Mouse (Mus musculus) hindbrain, embryonic 16.5 days (tissue): ENCODE data around the gene Man1a2. TPM values are rescaled to one million over a fixed set of nuclear protein-coding genes. Genes with fewer than 3 reads are reported as not detected.

Source experiments
- ATAC-seq: fragments of 200-750 bp; cut with Nextera tagmentation; 2 replicates; pipeline ENCODE4 v1.8.0; 2017; ENCODE audit warnings: moderate TSS enrichment, moderate library complexity
- H3K27ac ChIP-seq: fragments of 300-500 bp; sonication (generic); 2 replicates; pipeline ENCODE4 v1.5.1; 2014; ENCODE audit warnings: low read depth, mild to moderate bottlenecking, control low read depth, low read length, moderate library complexity
- H3K27me3 ChIP-seq: fragments of 300-500 bp; sonication (generic); replicated peaks from 2 replicates; pipeline ENCODE4 v1.6.1; 2014; ENCODE audit warnings: low read length; ENCODE audit not compliant: control insufficient read depth, insufficient read depth
- H3K36me3 ChIP-seq: fragments of 300-500 bp; sonication (generic); 2 replicates; pipeline ENCODE4 v1.6.1; 2014; ENCODE audit warnings: mild to moderate bottlenecking, low read length, moderate library complexity, mixed read lengths; ENCODE audit not compliant: control insufficient read depth, insufficient read depth
- H3K4me1 ChIP-seq: fragments of 300-500 bp; sonication (generic); 2 replicates; pipeline ENCODE4 v1.6.1; 2014; ENCODE audit warnings: low read depth, low read length; ENCODE audit not compliant: control insufficient read depth, insufficient read depth
- H3K4me2 ChIP-seq: fragments of 300-500 bp; sonication (generic); 2 replicates; pipeline ENCODE4 v1.6.1; 2014; ENCODE audit warnings: mild to moderate bottlenecking, low read length, control low read depth, moderate library complexity
- H3K4me3 ChIP-seq: fragments of 300-500 bp; sonication (generic); 2 replicates; pipeline ENCODE4 v1.5.1; 2014; ENCODE audit warnings: mild to moderate bottlenecking, low read length, control low read depth, moderate library complexity
- H3K9ac ChIP-seq: fragments of 300-500 bp; sonication (generic); 2 replicates; pipeline ENCODE4 v1.6.1; 2014; ENCODE audit warnings: low read depth, mild to moderate bottlenecking, control low read depth, low read length, moderate library complexity
- H3K9me3 ChIP-seq: fragments of 300-500 bp; sonication (generic); 2 replicates; pipeline ENCODE4 v1.6.1; 2014; ENCODE audit warnings: mild to moderate bottlenecking, low read length, moderate library complexity; ENCODE audit not compliant: control insufficient read depth
- whole genome bisulfite sequencing: fragments of 180-500 bp; shearing (Covaris S2); extraction: QIAGEN DNeasy Blood & Tissue Kit; methylation state at CpG from one replicate; pipeline ENCODE4 v1.1.7; 2014; 5-methylcytosine and 5-hydroxymethylcytosine counted together
- polyA plus RNA-seq: library from polyadenylated mRNA; unstranded; fragments of >200 nt; fragmentation: Nextera tagmentation; extraction: Ambion mirVana; gene quantifications from 2 replicates; pipeline ENCODE4 v1.2.1, GENCODE M21; 2015

Man1a2 gene
- polyA plus RNA-seq, 1 experiment from 2014 or later, result 20.8 TPM

DNA sequence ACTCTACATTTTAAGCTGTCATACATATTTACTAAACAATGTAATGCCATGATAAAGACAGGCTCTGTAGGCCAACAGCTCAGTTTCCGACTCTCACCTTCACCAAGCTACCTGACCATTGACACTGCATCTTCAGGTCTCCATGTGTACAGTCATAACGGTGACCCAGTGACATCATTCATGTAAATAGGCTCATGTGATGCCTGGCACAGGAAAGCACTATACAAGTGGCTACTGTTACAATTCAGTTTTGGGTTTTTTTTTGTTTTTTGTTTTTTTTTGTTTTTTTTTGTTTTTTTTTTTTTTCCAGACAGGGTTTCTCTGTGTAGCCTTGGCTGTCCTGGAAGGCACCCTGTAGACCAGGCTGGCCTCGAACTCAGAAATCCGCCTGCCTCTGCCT, 94.2 kb downstream of the Man1a2 start:
- no peak overlapping the region for H3K4me2 ChIP-seq
- no peaks in the 10 kb centered on the region for H3K4me1 ChIP-seq
- H3K9ac ChIP-seq, result no peak overlapping the region
- ATAC-seq, result no peak
- H3K27ac ChIP-seq, result no peak overlapping the region
- H3K4me3 ChIP-seq, result no peak overlapping the region
- 95% methylated on average over 4 of the region's 4 CpGs for WGBS
- H3K27me3 ChIP-seq, result no peaks in the 10 kb centered on the region
- H3K9me3 ChIP-seq, result no peaks in the 10 kb centered on the region
- H3K36me3 ChIP-seq, result no peaks in the 10 kb centered on the region

DNA sequence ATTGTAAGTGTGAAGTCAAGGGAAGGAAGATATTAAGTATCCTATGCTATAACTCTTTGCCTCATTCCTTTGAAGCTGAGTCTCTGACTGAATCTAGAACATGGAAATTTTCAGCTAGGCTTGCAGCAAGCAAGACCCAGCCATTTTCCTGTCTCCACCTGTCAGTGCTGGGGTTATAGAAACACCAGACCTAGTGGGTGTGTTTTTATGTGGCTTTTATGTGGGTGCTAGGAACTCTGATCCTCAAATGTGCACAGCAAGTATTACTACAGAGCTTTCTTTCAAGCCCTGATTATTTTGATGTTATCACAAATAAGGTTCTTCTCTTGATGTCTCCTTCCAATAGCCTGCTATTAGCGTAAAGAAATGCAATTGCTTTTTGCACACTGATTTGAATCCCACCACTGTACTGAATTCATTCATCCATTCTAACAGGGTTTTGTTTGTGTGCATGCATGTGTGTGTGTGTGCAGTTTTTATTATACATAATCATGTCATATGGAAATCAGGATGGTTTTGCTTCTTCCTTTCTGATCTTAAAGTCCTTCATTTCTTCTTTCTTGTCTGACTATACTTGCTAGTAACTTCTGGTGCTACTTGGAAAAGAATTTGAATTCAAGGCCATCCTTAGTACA, 102.5 kb downstream of the Man1a2 start:
- no peaks in the 10 kb centered on the region for H3K4me1 ChIP-seq
- H3K4me2 ChIP-seq, result no peak overlapping the region
- H3K36me3 ChIP-seq, result no peaks in the 10 kb centered on the region
- no peak for ATAC-seq
- no peaks in the 10 kb centered on the region for H3K27me3 ChIP-seq
- no peaks in the 10 kb centered on the region for H3K9me3 ChIP-seq
- 87% methylated on average over 1 of the region's 1 CpGs for WGBS
- no peak overlapping the region for H3K27ac ChIP-seq
- no peak overlapping the region for H3K9ac ChIP-seq
- H3K4me3 ChIP-seq, result no peak overlapping the region

DNA sequence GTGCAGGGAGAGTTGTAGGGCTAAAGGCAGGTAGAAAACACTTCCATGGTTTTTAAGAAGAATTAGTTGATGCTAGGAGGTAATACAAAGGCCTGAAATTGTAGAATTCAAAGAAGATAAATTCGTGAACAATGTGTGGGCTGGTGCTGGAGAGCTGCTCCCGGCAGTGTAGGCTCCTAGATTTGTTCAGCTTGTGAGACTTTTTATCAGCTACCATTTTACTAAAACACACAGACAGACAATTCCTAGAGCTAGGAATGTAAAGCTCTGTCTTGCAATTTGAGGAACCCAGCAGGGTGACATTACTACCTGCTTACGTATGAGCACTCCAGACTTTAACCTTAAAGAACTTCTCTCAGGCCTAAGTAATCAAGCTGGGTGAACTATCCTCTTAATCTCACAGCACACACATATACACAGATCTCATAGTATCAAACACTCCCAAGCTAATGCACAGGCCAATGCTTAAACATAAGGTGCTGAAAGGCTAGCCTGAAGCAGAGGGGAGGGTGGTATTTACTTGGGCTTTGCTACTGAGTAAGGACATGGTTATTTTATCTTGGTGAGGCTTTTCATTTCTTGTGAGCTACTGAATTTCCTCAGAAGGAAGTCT, 112.6 kb downstream of the Man1a2 start:
- no peaks in the 10 kb centered on the region for H3K9me3 ChIP-seq
- ATAC-seq, result no peak
- H3K27me3 ChIP-seq, result no peaks in the 10 kb centered on the region
- H3K4me1 ChIP-seq, result no peaks in the 10 kb centered on the region
- no peak overlapping the region for H3K27ac ChIP-seq
- H3K9ac ChIP-seq, result no peak overlapping the region
- no peak overlapping the region for H3K4me3 ChIP-seq
- H3K36me3 ChIP-seq, result 0 out of 2 replicates have a peak, but pooled peaks cover 2% of the 10 kb centered on the region
- WGBS, result 88% methylated on average over 3 of the region's 3 CpGs
- H3K4me2 ChIP-seq, result no peak overlapping the region

DNA sequence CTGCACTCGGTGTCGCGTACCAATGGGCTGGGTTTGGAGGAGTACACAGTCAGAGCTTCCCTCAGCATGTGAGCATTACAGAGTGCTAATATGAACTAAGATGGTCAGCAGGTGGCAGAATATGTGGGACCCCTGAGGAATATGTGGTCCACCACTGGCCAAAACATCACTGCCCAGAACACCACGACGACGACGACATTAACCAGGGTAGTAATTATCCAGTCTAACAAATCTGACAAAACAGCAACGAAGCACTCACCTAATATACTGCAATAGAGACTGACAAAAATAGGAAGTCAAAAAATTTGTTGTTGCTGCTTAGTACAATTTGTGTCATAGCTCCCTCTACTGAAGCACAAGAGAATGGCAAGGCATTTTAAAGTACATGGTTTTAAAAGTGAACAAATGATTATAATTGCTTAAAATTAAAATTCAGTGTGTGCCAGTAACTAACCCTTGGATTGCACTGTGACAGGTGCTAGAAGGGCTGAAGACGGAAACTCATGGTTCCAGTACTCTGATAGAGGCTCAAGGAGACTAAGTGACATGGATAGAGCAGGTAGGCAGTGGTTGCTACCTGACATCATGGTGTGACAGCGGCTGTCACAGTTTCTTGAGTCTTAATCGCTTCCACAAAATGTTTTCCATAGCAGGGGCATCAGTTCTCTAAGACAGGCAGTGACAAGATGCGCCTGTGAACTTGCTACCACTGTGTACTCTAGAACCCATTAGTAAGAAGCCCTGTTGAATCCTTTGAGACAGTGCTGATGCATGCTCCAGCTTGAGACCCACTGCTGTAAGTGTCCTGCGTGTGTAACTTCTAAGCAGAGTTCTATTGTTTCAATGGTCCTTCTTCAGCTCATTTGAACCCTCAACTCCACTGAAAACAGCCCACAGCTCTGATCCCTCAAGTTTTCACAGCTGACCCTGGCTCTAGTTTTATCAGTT, 116.6 kb downstream of the Man1a2 start:
- Histone ChIP-seq H3K9me3 (no peaks in the 10 kb centered on the region), H3K27me3 (no peaks in the 10 kb centered on the region), H3K4me1 (no peaks in the 10 kb centered on the region), H3K4me2 (no peak overlapping the region), H3K4me3 (no peak overlapping the region), H3K27ac (no peak overlapping the region), H3K36me3 (peaks cover 2% of the 10 kb centered on the region; the same call in 1 of the 2 replicates), H3K9ac (no peak overlapping the region)
- ATAC-seq, result peak; percentile 64
- WGBS, result 85% methylated on average over 13 of the region's 13 CpGs

DNA sequence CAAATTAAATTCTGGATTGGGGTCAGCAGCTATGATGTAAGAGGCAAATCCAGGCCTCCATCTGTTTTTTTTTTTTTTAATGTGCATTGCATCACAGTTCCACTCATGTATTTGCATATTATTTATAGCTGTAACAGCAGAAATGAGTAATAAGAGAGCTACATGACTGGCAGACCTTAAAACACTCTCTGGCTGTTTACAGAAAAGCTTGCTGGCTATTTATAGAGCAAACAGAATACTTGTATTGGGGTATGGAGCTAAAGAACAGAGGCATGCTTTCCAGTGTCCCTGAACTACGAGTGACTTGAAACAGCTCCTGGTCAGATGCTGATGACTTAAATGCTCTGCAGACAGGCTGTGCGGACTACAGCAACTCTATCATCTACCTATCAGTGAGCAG, 121.7 kb downstream of the Man1a2 start:
- Histone ChIP-seq H3K4me3 (no peak overlapping the region), H3K4me1 (no peaks in the 10 kb centered on the region), H3K36me3 (peaks cover 2% of the 10 kb centered on the region; the same call in 1 of the 2 replicates), H3K9ac (no peak overlapping the region), H3K27me3 (no peaks in the 10 kb centered on the region), H3K9me3 (no peaks in the 10 kb centered on the region), H3K4me2 (no peak overlapping the region), H3K27ac (no peak overlapping the region)
- WGBS, result 87% methylated on average over 2 of the region's 2 CpGs
- no peak for ATAC-seq

DNA sequence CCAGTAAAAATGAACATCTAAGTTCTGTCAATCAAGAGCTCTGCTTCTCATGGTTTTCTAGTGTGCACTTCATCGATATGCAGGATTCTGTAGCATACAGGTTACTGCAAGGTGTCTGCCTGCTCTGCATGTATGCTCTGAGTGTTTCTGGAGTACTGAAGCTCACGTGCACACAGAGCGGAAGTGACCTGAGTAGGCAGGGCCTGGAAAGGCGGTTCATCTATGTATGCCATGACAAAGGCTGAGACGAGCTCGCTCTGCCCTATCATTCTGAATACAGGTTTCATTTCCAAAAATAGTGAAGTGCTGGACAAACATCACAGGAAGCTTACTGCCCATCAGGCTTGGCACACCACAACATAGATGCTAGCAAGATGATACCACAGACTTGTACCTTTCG, 122.8 kb downstream of the Man1a2 start:
- no peak overlapping the region for H3K4me3 ChIP-seq
- H3K27me3 ChIP-seq, result no peaks in the 10 kb centered on the region
- peaks cover 2% of the 10 kb centered on the region; the same call in 1 of the 2 replicates for H3K36me3 ChIP-seq
- no peak overlapping the region for H3K4me2 ChIP-seq
- no peak overlapping the region for H3K9ac ChIP-seq
- no peak for ATAC-seq
- H3K9me3 ChIP-seq, result no peaks in the 10 kb centered on the region
- no peaks in the 10 kb centered on the region for H3K4me1 ChIP-seq
- 97% methylated on average over 7 of the region's 7 CpGs for WGBS
- no peak overlapping the region for H3K27ac ChIP-seq

DNA sequence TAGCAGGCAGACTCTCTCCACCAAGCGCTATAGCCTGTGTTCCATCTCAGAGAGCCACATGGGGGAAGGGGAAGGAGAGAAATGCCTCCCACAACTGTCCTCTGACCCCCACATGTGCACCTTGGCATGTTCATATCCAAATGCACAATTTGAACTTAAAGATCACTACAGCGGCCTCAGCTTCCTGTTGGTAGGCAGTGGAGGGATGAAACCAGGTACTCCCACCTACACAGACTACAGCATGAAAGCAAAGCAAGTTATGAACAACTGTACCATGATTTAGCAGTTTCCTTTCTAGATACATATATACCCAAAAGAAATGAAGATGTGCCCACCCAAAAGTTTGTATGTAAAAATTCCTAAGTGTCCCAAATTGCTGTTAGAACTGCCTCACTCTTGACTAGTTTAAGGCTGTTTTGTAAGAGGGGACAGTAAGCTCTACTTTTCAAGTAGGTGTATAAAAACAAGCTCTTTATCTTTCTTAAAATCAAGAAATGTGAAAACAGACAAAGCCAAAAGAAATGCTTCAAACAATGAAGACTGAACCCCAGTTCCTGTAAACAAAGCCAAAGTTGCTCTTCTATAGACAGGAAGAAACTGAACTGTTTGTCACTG, 123.6 kb downstream of the Man1a2 start:
- H3K27me3 ChIP-seq, result no peaks in the 10 kb centered on the region
- no peaks in the 10 kb centered on the region for H3K4me1 ChIP-seq
- H3K4me3 ChIP-seq, result no peak overlapping the region
- H3K9me3 ChIP-seq, result no peaks in the 10 kb centered on the region
- no peak overlapping the region for H3K9ac ChIP-seq
- H3K27ac ChIP-seq, result no peak overlapping the region
- ATAC-seq, result no peak
- 96% methylated on average over 2 of the region's 2 CpGs for WGBS
- H3K36me3 ChIP-seq, result peaks cover 2% of the 10 kb centered on the region; the same call in 1 of the 2 replicates
- H3K4me2 ChIP-seq, result no peak overlapping the region

DNA sequence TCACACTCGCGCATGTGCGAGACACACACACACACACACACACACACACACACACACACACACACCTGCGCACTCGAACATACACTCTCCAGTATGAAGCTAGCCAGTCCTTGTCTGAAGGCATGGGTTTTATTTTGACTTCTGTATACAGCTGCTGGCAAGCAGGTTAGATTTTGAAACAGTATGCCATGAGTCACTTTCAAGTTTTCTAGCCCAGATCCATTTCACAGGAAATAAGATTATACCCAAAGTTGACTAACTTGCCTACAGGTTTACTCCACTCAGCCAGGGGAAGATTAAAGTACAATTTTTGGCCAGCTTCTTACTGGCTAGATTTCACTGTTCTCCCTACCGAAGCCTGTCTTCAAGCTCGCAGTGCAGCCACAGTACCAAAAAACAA, 125.9 kb downstream of the Man1a2 start:
- H3K27ac ChIP-seq, result no peak overlapping the region
- ATAC-seq, result no peak
- no peak overlapping the region for H3K9ac ChIP-seq
- 97% methylated on average over 7 of the region's 7 CpGs for whole genome bisulfite sequencing
- H3K4me3 ChIP-seq, result no peak overlapping the region
- H3K4me1 ChIP-seq, result no peaks in the 10 kb centered on the region
- H3K4me2 ChIP-seq, result no peak overlapping the region
- H3K27me3 ChIP-seq, result no peaks in the 10 kb centered on the region
- H3K36me3 ChIP-seq, result no peaks in the 10 kb centered on the region
- no peaks in the 10 kb centered on the region for H3K9me3 ChIP-seq
